Comparison of ENCODE assay signal across 9 mouse cellular contexts in genomic region chr7:38131186-38131585, GRCm38 (mm10). TPM values are rescaled to one million over a fixed set of nuclear protein-coding genes. Genes with fewer than 3 reads are reported as not detected.
A peak's percentile ranks its signal among the peaks of the same experiment; 100 is the strongest.
DNase-seq lines count a peak whose midpoint lies in the region; ATAC-seq lines count a peak whose summit lies in the region.
"Had no signal": no experiment of that assay in that cellular context is flagged by ENCODE, and none has a peak within 500 bp of the region (broad histone marks: within the 10 kb centered on the region; RNA-seq: fewer than 3 reads in every experiment).

No protein-coding gene starts in this region.

- no peaks in the 10 kb centered on the region for H3K9me3 ChIP-seq in intestine, embryonic 15.5 days
- H3K9me3 ChIP-seq in lung, embryonic 16.5 days (ENCODE audit: control insufficient read depth, low read length) = no peaks in the 10 kb centered on the region
- H3K9me3 ChIP-seq: heart, embryonic 13.5 days had no signal

- H3K4me1 ChIP-seq in intestine, embryonic 15.5 days (replicated peaks) = 0 out of 2 replicates have a peak, but pooled peaks cover 2% of the 10 kb centered on the region
- H3K4me1 ChIP-seq in lung, embryonic 16.5 days (replicated peaks; ENCODE audit: control insufficient read depth, insufficient read depth, low read length) = no peaks in the 10 kb centered on the region

- peak; percentile 36 to 46 for DNase-seq in cerebellum, adult 18-20 months
- DNase-seq in cerebellum, adult 9-10 months = no peak
- peak; percentile 14 for DNase-seq in ovary, postnatal 14 days (ENCODE audit: low spot score)
- no peak for DNase-seq in ovary, postnatal 10 days (ENCODE audit: low spot score)
- DNase-seq in embryo, embryonic 10.5 days (ENCODE audit: low spot score) = peak; percentile 81
- DNase-seq in skeletal muscle tissue, adult 2 months (ENCODE audit: low read depth, low spot score) = peak; percentile 13

- peak; percentile 66 for ATAC-seq in intestine, embryonic 15.5 days
- ATAC-seq in lung, embryonic 16.5 days (ENCODE audit: low read depth) = peak; percentile 56; the same call in 1 of the 2 replicates

- H3K4me3 ChIP-seq in intestine, embryonic 15.5 days (replicated peaks) = no peak overlapping the region
- no peak overlapping the region for H3K4me3 ChIP-seq in lung, embryonic 16.5 days (ENCODE audit: low read length)
- H3K4me3 ChIP-seq: heart, embryonic 13.5 days had no signal

- 29% methylated on average over 5 of the region's 5 CpGs for WGBS in intestine, embryonic 15.5 days
- 25% methylated on average over 5 of the region's 5 CpGs for WGBS in lung, embryonic 16.5 days

- H3K27me3 ChIP-seq in intestine, embryonic 15.5 days (replicated peaks) = no peaks in the 10 kb centered on the region
- H3K27me3 ChIP-seq in lung, embryonic 16.5 days (ENCODE audit: control insufficient read depth, insufficient read depth, low read depth, low read length) = no peaks in the 10 kb centered on the region
- H3K27me3 ChIP-seq: heart, embryonic 13.5 days had no signal

- H3K27ac ChIP-seq in intestine, embryonic 15.5 days = no peak overlapping the region
- no peak overlapping the region for H3K27ac ChIP-seq in lung, embryonic 16.5 days (ENCODE audit: low read length)
- H3K27ac ChIP-seq: heart, embryonic 13.5 days had no signal

- H3K4me2 ChIP-seq in intestine, embryonic 15.5 days (replicated peaks) = no peak overlapping the region
- no peak overlapping the region for H3K4me2 ChIP-seq in lung, embryonic 16.5 days (ENCODE audit: low read depth, low read length)
- H3K4me2 ChIP-seq: heart, embryonic 13.5 days had no signal

- H3K36me3 ChIP-seq in intestine, embryonic 15.5 days = no peaks in the 10 kb centered on the region
- no peaks in the 10 kb centered on the region for H3K36me3 ChIP-seq in lung, embryonic 16.5 days (ENCODE audit: control insufficient read depth, insufficient read depth, low read length)
- H3K36me3 ChIP-seq: heart, embryonic 13.5 days had no signal

- H3K9ac ChIP-seq in intestine, embryonic 15.5 days = no peak overlapping the region
- no peak overlapping the region for H3K9ac ChIP-seq in lung, embryonic 16.5 days (ENCODE audit: low read length)
- H3K9ac ChIP-seq: heart, embryonic 13.5 days had no signal

RNA-seq across cellular contexts. Expression of gene Ccne1, which starts 23.9 kb away (rescaled TPM):
- polyA plus RNA-seq in intestine, embryonic 15.5 days (2015; fragmentation: Nextera tagmentation; extraction: Ambion mirVana) = 57.2 and 59.4 TPM in 2 replicates
- polyA plus RNA-seq in lung, embryonic 16.5 days (2015; fragmentation: Nextera tagmentation; extraction: Ambion mirVana) = 40.6 and 48.5 TPM in 2 replicates

RNA-seq across cellular contexts. Expression of gene 1600014C10Rik, which starts 51.8 kb away (rescaled TPM):
- polyA plus RNA-seq in intestine, embryonic 15.5 days (2015; fragmentation: Nextera tagmentation; extraction: Ambion mirVana) = 13.5 and 13.9 TPM in 2 replicates
- polyA plus RNA-seq in lung, embryonic 16.5 days (2015; fragmentation: Nextera tagmentation; extraction: Ambion mirVana) = 18.7 and 18.9 TPM in 2 replicates

Comparison
In these comparisons a context has a peak if more than half of its experiments do, and no peak if none do; other contexts are left out.
1. DNase-seq: peak in cerebellum, adult 18-20 months (2 of 2), ovary, postnatal 14 days (single experiment), embryo, embryonic 10.5 days (single experiment) and skeletal muscle tissue, adult 2 months (single experiment); none in cerebellum, adult 9-10 months (single experiment) and ovary, postnatal 10 days (single experiment).